Mouse (Mus musculus) CH12.LX (cell line): ENCODE data around the gene G430095P16Rik. TPM values are rescaled to one million over a fixed set of nuclear protein-coding genes. Genes with fewer than 3 reads are reported as not detected.

Source experiments
- DNase-seq: peaks from one replicate; pipeline ENCODE4 v3.0.0-alpha.2; 2013; ENCODE audit errors: extremely low read depth
- H3K27ac ChIP-seq: 2 replicates; pipeline ENCODE4 v1.5.1; 2012; ENCODE audit warnings: low read depth, mild to moderate bottlenecking, control low read depth, moderate library complexity; ENCODE audit not compliant: insufficient read depth
- H3K27me3 ChIP-seq: replicated peaks from 2 replicates; pipeline ENCODE3; 2012; ENCODE audit warnings: inconsistent platforms
- H3K36me3 ChIP-seq, 2 experiments: replicated peaks in 1 of 2; 2 replicates each; pipeline versions ENCODE3 to v1.6.1; 2012; ENCODE audit warnings: inconsistent platforms in 1 of 2, low read length in 1 of 2, mild to moderate bottlenecking in 1 of 2, mixed read lengths in 1 of 2, moderate library complexity in 1 of 2; ENCODE audit not compliant: control insufficient read depth in 1 of 2, insufficient read depth in 1 of 2
- H3K4me1 ChIP-seq, 2 experiments: 2 replicates each; pipeline ENCODE4 v1.6.1; 2012; ENCODE audit warnings: inconsistent platforms in 1 of 2, moderate library complexity in 1 of 2; ENCODE audit not compliant: insufficient read depth in 2 of 2, control insufficient read depth in 1 of 2
- H3K4me2 ChIP-seq: 2 replicates; pipeline ENCODE4 v1.6.1; 2012; ENCODE audit warnings: low read depth, mild to moderate bottlenecking, control low read depth; ENCODE audit not compliant: poor library complexity, insufficient read depth, severe bottlenecking
- H3K4me3 ChIP-seq, 3 experiments: fragments of 150-350 bp in 1 of 3; sonication (generic) in 1 of 3; replicated peaks in 1 of 3; 2 replicates each; pipeline versions ENCODE3 to v1.5.1; 2011 to 2012; ENCODE audit warnings: low read depth in 2 of 3, low read length in 2 of 3, mild to moderate bottlenecking in 2 of 3, moderate library complexity in 2 of 3, control low read depth in 1 of 3, improper control_type of control experiment in 1 of 3, inconsistent platforms in 1 of 3, mixed read lengths in 1 of 3; ENCODE audit not compliant: poor library complexity in 1 of 3
- H3K79me2 ChIP-seq: replicated peaks from 2 replicates; pipeline ENCODE4 v1.6.1; 2012; ENCODE audit warnings: mild to moderate bottlenecking, moderate library complexity; ENCODE audit not compliant: control insufficient read depth, poor library complexity, insufficient read depth, severe bottlenecking; ENCODE audit errors: extremely low read depth
- H3K9ac ChIP-seq: 2 replicates; pipeline ENCODE4 v1.6.1; 2012; ENCODE audit warnings: low read depth, mild to moderate bottlenecking, control low read depth, moderate library complexity; ENCODE audit not compliant: insufficient read depth
- H3K9me3 ChIP-seq: replicated peaks from 2 replicates; pipeline ENCODE3; 2012; ENCODE audit warnings: low read length, inconsistent platforms, mixed read lengths
- BHLHE40 ChIP-seq: IDR thresholded peaks from 2 replicates; pipeline ENCODE4 v1.6.1; 2011; ENCODE audit warnings: mild to moderate bottlenecking, low read depth, low read length, improper control_type of control experiment
- CHD1 ChIP-seq: IDR thresholded peaks from 2 replicates; pipeline ENCODE4 v1.6.1; 2012; ENCODE audit warnings: low read depth, low read length, improper control_type of control experiment, inconsistent platforms
- CHD2 ChIP-seq: IDR thresholded peaks from 2 replicates; pipeline ENCODE4 v1.6.1; 2011; ENCODE audit warnings: low read length, improper control_type of control experiment
- CTCF ChIP-seq, 2 experiments: IDR thresholded peaks in 1 of 2; conservative IDR thresholded peaks in 1 of 2; 2 replicates each; pipeline ENCODE4 v1.5.1; 2011 to 2012; ENCODE audit warnings: low read depth in 2 of 2, low read length in 2 of 2, improper control_type of control experiment in 1 of 2, inconsistent platforms in 1 of 2, mild to moderate bottlenecking in 1 of 2, moderate library complexity in 1 of 2
- E2F4 ChIP-seq: IDR thresholded peaks from 2 replicates; pipeline ENCODE4 v1.6.1; 2011; ENCODE audit warnings: low read depth, low read length, improper control_type of control experiment; ENCODE audit not compliant: insufficient replicate concordance
- ELF1 ChIP-seq: IDR thresholded peaks from 2 replicates; pipeline ENCODE4 v1.6.1; 2014; ENCODE audit warnings: low read depth, mild to moderate bottlenecking, inconsistent platforms, low read length, improper control_type of control experiment
- EP300 ChIP-seq: IDR thresholded peaks from 2 replicates; pipeline ENCODE4 v1.6.1; 2011; ENCODE audit warnings: low read length, improper control_type of control experiment
- ETS1 ChIP-seq: conservative IDR thresholded peaks from 2 replicates; pipeline ENCODE4 v1.6.1; 2012; ENCODE audit warnings: low read depth, mild to moderate bottlenecking, inconsistent platforms, low read length, improper control_type of control experiment, moderate library complexity
- GABPA ChIP-seq: IDR thresholded peaks from 2 replicates; pipeline ENCODE4 v1.6.1; 2012; ENCODE audit warnings: low read depth, low read length, improper control_type of control experiment, inconsistent platforms; ENCODE audit not compliant: insufficient replicate concordance
- HCFC1 ChIP-seq: IDR thresholded peaks from 2 replicates; pipeline ENCODE4 v1.6.1; 2012; ENCODE audit warnings: low read depth, mild to moderate bottlenecking, inconsistent platforms, low read length, improper control_type of control experiment
- IRF4 ChIP-seq: IDR thresholded peaks from 2 replicates; pipeline ENCODE4 v1.6.1; 2014; ENCODE audit warnings: low read depth, mild to moderate bottlenecking, inconsistent platforms, low read length, improper control_type of control experiment
- JUN ChIP-seq: IDR thresholded peaks from 2 replicates; pipeline ENCODE4 v1.6.1; 2011; ENCODE audit warnings: low read depth, mild to moderate bottlenecking, low read length, improper control_type of control experiment, moderate library complexity; ENCODE audit not compliant: insufficient read depth
- JUND ChIP-seq: conservative IDR thresholded peaks from 2 replicates; pipeline ENCODE4 v1.6.1; 2011; ENCODE audit warnings: low read depth, low read length, improper control_type of control experiment
- KAT2A ChIP-seq: IDR thresholded peaks from 2 replicates; pipeline ENCODE4 v1.6.1; 2012; ENCODE audit warnings: low read length, improper control_type of control experiment, inconsistent platforms; ENCODE audit not compliant: insufficient replicate concordance
- MAFK ChIP-seq: IDR thresholded peaks from 2 replicates; pipeline ENCODE4 v1.6.1; 2011; ENCODE audit warnings: low read length, improper control_type of control experiment; ENCODE audit not compliant: insufficient replicate concordance
- MAX ChIP-seq: IDR thresholded peaks from 2 replicates; pipeline ENCODE4 v1.6.1; 2011; ENCODE audit warnings: low read length, improper control_type of control experiment
- MAZ ChIP-seq: IDR thresholded peaks from 2 replicates; pipeline ENCODE4 v1.6.1; 2012; ENCODE audit warnings: low read depth, mild to moderate bottlenecking, inconsistent platforms, low read length, improper control_type of control experiment, moderate library complexity
- MEF2A ChIP-seq: IDR thresholded peaks from 2 replicates; pipeline ENCODE4 v1.6.1; 2014; ENCODE audit warnings: low read depth, mild to moderate bottlenecking, inconsistent platforms, low read length, improper control_type of control experiment, borderline replicate concordance
- MXI1 ChIP-seq: IDR thresholded peaks from 2 replicates; pipeline ENCODE4 v1.6.1; 2011; ENCODE audit warnings: mild to moderate bottlenecking, low read depth, low read length, improper control_type of control experiment
- MYC ChIP-seq: IDR thresholded peaks from 2 replicates; pipeline ENCODE4 v1.6.1; 2011; ENCODE audit warnings: low read depth, mild to moderate bottlenecking, improper control_type of control experiment, low read length
- NELFE ChIP-seq: IDR thresholded peaks from 2 replicates; pipeline ENCODE4 v1.6.1; 2011; ENCODE audit warnings: low read depth, low read length, improper control_type of control experiment
- NRF1 ChIP-seq: IDR thresholded peaks from 2 replicates; pipeline ENCODE4 v1.6.1; 2014; ENCODE audit warnings: low read depth, mild to moderate bottlenecking, inconsistent platforms, low read length, improper control_type of control experiment, moderate library complexity
- PAX5 ChIP-seq: IDR thresholded peaks from 2 replicates; pipeline ENCODE4 v1.6.1; 2012; ENCODE audit warnings: low read length, inconsistent platforms, mixed read lengths
- POLR2A ChIP-seq: IDR thresholded peaks from 2 replicates; pipeline ENCODE4 v1.6.1; 2011; ENCODE audit warnings: low read depth, mild to moderate bottlenecking, improper control_type of control experiment, low read length
- POLR2AphosphoS2 ChIP-seq: IDR thresholded peaks from 2 replicates; pipeline ENCODE4 v1.6.1; 2011; ENCODE audit warnings: low read depth, low read length, improper control_type of control experiment
- RAD21 ChIP-seq: IDR thresholded peaks from 2 replicates; pipeline ENCODE4 v1.6.1; 2011; ENCODE audit warnings: low read depth, mild to moderate bottlenecking, low read length, improper control_type of control experiment, moderate library complexity
- RCOR1 ChIP-seq: conservative IDR thresholded peaks from 2 replicates; pipeline ENCODE4 v1.6.1; 2012; ENCODE audit warnings: low read depth, mild to moderate bottlenecking, inconsistent platforms, low read length, improper control_type of control experiment
- SIN3A ChIP-seq: IDR thresholded peaks from 2 replicates; pipeline ENCODE4 v1.6.1; 2012; ENCODE audit warnings: low read length, improper control_type of control experiment, inconsistent platforms
- SMC3 ChIP-seq: IDR thresholded peaks from 2 replicates; pipeline ENCODE4 v1.6.1; 2011; ENCODE audit warnings: low read depth, low read length, improper control_type of control experiment
- TBP ChIP-seq: conservative IDR thresholded peaks from 2 replicates; pipeline ENCODE4 v1.6.1; 2011; ENCODE audit warnings: low read depth, low read length, improper control_type of control experiment
- TCF12 ChIP-seq: IDR thresholded peaks from 2 replicates; pipeline ENCODE4 v1.6.1; 2014; ENCODE audit warnings: low read depth, mild to moderate bottlenecking, inconsistent platforms, low read length, improper control_type of control experiment
- UBTF ChIP-seq: IDR thresholded peaks from 2 replicates; pipeline ENCODE4 v1.6.1; 2012; ENCODE audit warnings: low read depth, mild to moderate bottlenecking, inconsistent platforms, low read length, improper control_type of control experiment, moderate library complexity
- USF1 ChIP-seq: IDR thresholded peaks from 2 replicates; pipeline ENCODE4 v1.6.1; 2014; ENCODE audit warnings: low read depth, mild to moderate bottlenecking, inconsistent platforms, low read length, improper control_type of control experiment
- USF2 ChIP-seq: conservative IDR thresholded peaks from 2 replicates; pipeline ENCODE4 v1.6.1; 2011; ENCODE audit warnings: low read depth, low read length, improper control_type of control experiment
- ZC3H11A ChIP-seq: IDR thresholded peaks from 2 replicates; pipeline ENCODE4 v1.6.1; 2012; ENCODE audit warnings: low read depth, mild to moderate bottlenecking, inconsistent platforms, low read length, improper control_type of control experiment
- ZKSCAN1 ChIP-seq: IDR thresholded peaks from 2 replicates; pipeline ENCODE4 v1.6.1; 2012; ENCODE audit warnings: low read depth, inconsistent platforms, low read length, improper control_type of control experiment, borderline replicate concordance
- ZMIZ1 ChIP-seq: IDR thresholded peaks from 2 replicates; pipeline ENCODE4 v1.6.1; 2012; ENCODE audit warnings: low read depth, mild to moderate bottlenecking, inconsistent platforms, low read length, improper control_type of control experiment
- ZNF384 ChIP-seq: IDR thresholded peaks from 2 replicates; pipeline ENCODE4 v1.6.1; 2012; ENCODE audit warnings: low read depth, low read length, improper control_type of control experiment, inconsistent platforms
- dilution Hi-C: fragments of 300-500 bp; cut with MboI; formaldehyde crosslinking; loops from 2 replicates; pipeline ENCODE4 v1.14.3; 2020; ENCODE audit warnings: low sequenced_read_pairs; ENCODE audit not compliant: extremely low pct_unique_long_range_greater_than_20kb, extremely low pct_ligation_motif_present
- in situ Hi-C: fragments of 300-500 bp; cut with MboI; formaldehyde crosslinking; loops from 3 replicates; pipeline ENCODE4 v1.14.3; 2019; ENCODE audit warnings: low sequenced_read_pairs, low pct_ligation_motif_present, low pct_unique_long_range_greater_than_20kb, mixed read lengths
- polyA plus RNA-seq: library from polyadenylated mRNA; unstranded; fragments of >175 nt; gene quantifications from 2 replicates; pipeline ENCODE4 v1.2.1, GENCODE M21; 2012; ENCODE audit warnings: low read depth; ENCODE audit not compliant: insufficient read length
- total RNA-seq, 2 experiments: library from RNA; depleted of rRNA; stranded (reverse); fragments of 300-350 nt in 1 of 2; fragments of >200 nt in 1 of 2; gene quantifications; 2 replicates each; pipeline ENCODE4 v1.2.3; 2012 to 2014

Gene G430095P16Rik
- total and polyA plus RNA-seq, 3 experiments = 0.17 TPM; not detected in 2

DNA sequence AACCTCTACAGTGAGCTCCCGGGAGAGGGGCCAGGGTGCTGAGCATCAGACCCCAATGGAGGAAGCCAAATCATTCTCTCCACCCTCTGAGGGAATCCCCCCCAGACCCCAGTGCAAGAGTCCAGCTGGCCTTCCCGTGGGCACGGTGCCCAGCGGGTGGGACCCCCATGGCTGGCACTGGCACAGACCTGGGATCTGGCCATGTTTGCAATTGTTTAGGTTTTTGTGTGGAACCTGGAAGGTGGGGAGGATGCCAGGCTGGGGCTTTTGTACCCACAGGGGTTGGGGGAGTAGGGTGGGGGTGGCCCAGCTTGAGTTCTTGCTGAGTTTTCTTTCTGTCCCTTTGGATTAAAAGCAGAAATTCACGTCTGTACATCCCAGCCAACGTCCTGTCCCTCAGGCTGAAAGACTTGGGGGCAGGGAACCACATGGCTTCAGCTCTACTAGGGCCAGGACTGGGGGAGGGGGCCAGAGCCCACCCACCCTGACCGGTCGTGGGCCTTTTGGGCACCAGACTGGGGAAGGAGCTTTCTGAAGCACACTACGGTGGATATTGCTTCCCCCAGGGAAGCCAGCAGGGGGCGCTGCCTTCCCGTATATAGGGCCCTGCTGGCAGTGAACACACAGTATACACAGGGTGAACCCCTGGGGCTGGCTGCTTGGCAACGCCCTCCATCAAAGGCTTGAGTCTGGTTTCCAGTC lies 13.9 kb upstream of the G430095P16Rik start:
- H3K79me2 ChIP-seq = no peaks in the 10 kb centered on the region
- peak overlapping the region; percentile 71 for H3K4me2 ChIP-seq
- H3K9ac ChIP-seq = no peak overlapping the region
- in situ Hi-C loops = no loop called here
- H3K27ac ChIP-seq = no peak overlapping the region
- H3K27me3 ChIP-seq = peaks cover 19% of the 10 kb centered on the region
- H3K4me1 ChIP-seq = peaks cover 5 to 61% of the 10 kb centered on the region in 2 experiments; a peak in 3 of 4 replicates
- DNase-seq = peak; percentile 88
- H3K9me3 ChIP-seq = peaks cover 2% of the 10 kb centered on the region
- peaks cover 0 to 18% of the 10 kb centered on the region in 2 experiments for H3K36me3 ChIP-seq
- TF ChIP-seq TCF12 (peak; percentile 28; the same call in 1 of the 2 replicates), GABPA (no peak), SMC3 (peak; percentile 97), KAT2A (no peak), ZNF384 (no peak), POLR2A (no peak), NRF1 (0 out of 2 replicates have a peak, but pooled peaks have one; percentile 45), USF2 (no peak), JUN (no peak), E2F4 (no peak), HCFC1 (no peak), BHLHE40 (peak; percentile 44; the same call in 1 of the 2 replicates), MYC (no peak), EP300 (no peak), TBP (no peak), MAFK (no peak), CHD1 (no peak), MXI1 (no peak), SIN3A (no peak; the same call in 1 of the 2 replicates), RAD21 (peak; percentile 96), IRF4 (peak; percentile 24; the same call in 1 of the 2 replicates), MEF2A (peak; percentile 32; the same call in 1 of the 2 replicates), CHD2 (no peak), ZC3H11A (peak; percentile 72), MAX (no peak), MAZ (0 out of 2 replicates have a peak, but pooled peaks have one; percentile 60), ZKSCAN1 (no peak), ELF1 (no peak), PAX5 (no peak), RCOR1 (no peak), ETS1 (no peak), CTCF (conservative IDR thresholded peaks at IDR 0.05 in 1 of 2, IDR thresholded peaks at IDR 0.05 in 1 of 2; ENCODE audit: low read depth in 2 of 2, low read length in 2 of 2) (peak; percentile 63 to 98), USF1 (no peak), NELFE (peak; percentile 38; the same call in 1 of the 2 replicates), ZMIZ1 (no peak), UBTF (no peak), POLR2AphosphoS2 (no peak), JUND (no peak)
- dilution Hi-C loops = no loop called here
- H3K4me3 ChIP-seq = no peak overlapping the region
